Mouse (Mus musculus): ENCODE measurements at regions not wholly inside any gene's neighbourhood (a gene's known extent, or its start where the extent isn't known, plus 50 kb on each side); places are given as distances from the start of the nearest gene placed in this dataset.

DNA sequence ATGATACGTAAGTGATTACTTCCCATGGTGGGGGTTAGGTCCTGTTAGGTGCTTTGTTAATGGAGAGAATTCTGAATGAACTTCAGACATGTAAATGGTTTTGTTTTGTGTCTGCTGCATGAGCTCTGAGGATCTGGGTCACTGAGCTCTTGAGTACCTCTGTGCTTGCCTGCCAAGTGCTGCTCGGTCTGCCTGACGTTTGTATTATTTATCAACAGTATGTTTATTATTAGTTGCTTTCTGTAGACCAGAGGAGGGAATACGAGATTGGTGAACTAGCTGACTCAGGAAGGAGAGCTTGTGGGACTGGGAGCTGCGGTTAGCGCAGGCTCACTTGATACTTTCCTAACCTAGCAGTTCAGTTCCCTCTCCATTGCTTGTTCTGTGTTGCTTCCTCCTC is 76.5 kb upstream of the Serp2 start:
- H3K9me3 ChIP-seq (replicated peaks; ENCODE audit: control insufficient read depth, low read length, poor library complexity, severe bottlenecking), result no peaks in the 10 kb centered on the region
- no peak overlapping the region for H3K4me3 ChIP-seq (ENCODE audit: low read depth, low read length)
- WGBS, result 68% methylated on average over 6 of the region's 6 CpGs
- H3K36me3 ChIP-seq (ENCODE audit: control insufficient read depth, insufficient read depth, low read length), result no peaks in the 10 kb centered on the region
- no peaks in the 10 kb centered on the region for H3K27me3 ChIP-seq (ENCODE audit: control insufficient read depth, insufficient read depth, low read depth, low read length)
- H3K9ac ChIP-seq (ENCODE audit: low read depth, low read length), result no peak overlapping the region
- H3K4me1 ChIP-seq (ENCODE audit: control insufficient read depth, insufficient read depth, low read length), result no peaks in the 10 kb centered on the region
- H3K27ac ChIP-seq (ENCODE audit: low read length), result no peak overlapping the region
- H3K4me2 ChIP-seq (ENCODE audit: low read length), result no peak overlapping the region
- ATAC-seq, result no peak

- Histone ChIP-seq H3K4me3 (ENCODE audit: low read depth, low read length) (no peak overlapping the region), H3K27ac (ENCODE audit: low read length) (no peak overlapping the region), H3K36me3 (ENCODE audit: control insufficient read depth, insufficient read depth, low read length) (no peaks in the 10 kb centered on the region), H3K4me2 (ENCODE audit: low read length) (no peak overlapping the region), H3K9me3 (replicated peaks; ENCODE audit: control insufficient read depth, low read length, poor library complexity, severe bottlenecking) (no peaks in the 10 kb centered on the region), H3K9ac (ENCODE audit: low read depth, low read length) (no peak overlapping the region), H3K27me3 (ENCODE audit: control insufficient read depth, insufficient read depth, low read depth, low read length) (no peaks in the 10 kb centered on the region), H3K4me1 (ENCODE audit: control insufficient read depth, insufficient read depth, low read length) (no peaks in the 10 kb centered on the region)
- 69% methylated on average over 6 of the region's 6 CpGs for WGBS
- no peak for ATAC-seq
These were observed 76.1 kb upstream of the Serp2 start for GRCm38 (mm10) chr14:76632763-76633162.

DNA sequence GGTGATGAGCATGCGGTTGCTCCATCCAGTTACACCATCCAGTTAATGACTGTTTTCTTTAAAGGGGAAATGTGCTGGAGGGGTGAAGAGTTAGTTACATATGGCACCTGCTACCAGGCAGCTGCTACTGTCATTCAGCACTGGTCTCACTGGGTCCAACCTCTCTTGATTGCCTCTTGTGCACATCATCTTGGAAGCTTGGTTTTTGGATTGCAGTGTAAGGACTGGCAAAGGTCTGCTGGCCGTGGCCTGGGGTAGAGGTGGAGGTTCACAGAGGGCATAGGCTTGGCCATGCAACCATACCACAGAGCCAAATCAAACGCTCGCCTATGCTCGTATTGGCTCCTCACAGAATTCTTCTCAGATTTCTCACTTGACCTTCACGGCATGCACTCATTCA is 75.1 kb upstream of the Serp2 start:
- H3K4me2 ChIP-seq (ENCODE audit: low read length), result no peak overlapping the region
- H3K9me3 ChIP-seq (replicated peaks; ENCODE audit: control insufficient read depth, low read length, poor library complexity, severe bottlenecking), result no peaks in the 10 kb centered on the region
- ATAC-seq, result no peak
- no peak overlapping the region for H3K27ac ChIP-seq (ENCODE audit: low read length)
- H3K27me3 ChIP-seq (ENCODE audit: control insufficient read depth, insufficient read depth, low read depth, low read length), result no peaks in the 10 kb centered on the region
- no peaks in the 10 kb centered on the region for H3K36me3 ChIP-seq (ENCODE audit: control insufficient read depth, insufficient read depth, low read length)
- H3K4me3 ChIP-seq (ENCODE audit: low read depth, low read length), result no peak overlapping the region
- H3K4me1 ChIP-seq (ENCODE audit: control insufficient read depth, insufficient read depth, low read length), result no peaks in the 10 kb centered on the region
- WGBS, result 74% methylated on average over 6 of the region's 6 CpGs
- no peak overlapping the region for H3K9ac ChIP-seq (ENCODE audit: low read depth, low read length)

DNA sequence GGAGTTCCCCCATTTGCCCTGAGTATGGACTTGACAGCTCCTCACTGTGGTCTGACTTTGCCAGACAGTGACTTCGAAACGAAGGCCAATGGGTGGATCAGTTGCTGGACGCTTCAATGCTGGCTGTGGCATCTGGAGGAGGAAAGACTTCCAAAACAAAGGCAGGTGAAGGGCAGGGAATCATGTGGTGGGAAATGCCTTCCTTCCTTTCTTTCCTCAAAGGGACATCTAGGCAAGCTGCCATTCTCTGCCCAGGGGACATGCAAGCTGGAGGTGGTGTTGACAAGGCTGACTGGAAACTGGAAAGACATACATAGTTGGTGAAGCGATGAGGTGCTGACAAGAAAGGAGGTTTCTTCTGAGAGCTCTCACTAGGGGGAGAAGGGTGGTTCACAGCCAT is 74.5 kb upstream of the Serp2 start:
- ATAC-seq, result no peak
- H3K27me3 ChIP-seq (ENCODE audit: control insufficient read depth, insufficient read depth, low read depth, low read length), result no peaks in the 10 kb centered on the region
- H3K9ac ChIP-seq (ENCODE audit: low read depth, low read length), result no peak overlapping the region
- H3K27ac ChIP-seq (ENCODE audit: low read length), result no peak overlapping the region
- peaks cover 3% of the 10 kb centered on the region for H3K4me1 ChIP-seq (ENCODE audit: control insufficient read depth, insufficient read depth, low read length)
- H3K9me3 ChIP-seq (replicated peaks; ENCODE audit: control insufficient read depth, low read length, poor library complexity, severe bottlenecking), result no peaks in the 10 kb centered on the region
- no peak overlapping the region for H3K4me3 ChIP-seq (ENCODE audit: low read depth, low read length)
- H3K4me2 ChIP-seq (ENCODE audit: low read length), result no peak overlapping the region
- WGBS, result 84% methylated on average over 4 of the region's 4 CpGs
- no peaks in the 10 kb centered on the region for H3K36me3 ChIP-seq (ENCODE audit: control insufficient read depth, insufficient read depth, low read length)

DNA sequence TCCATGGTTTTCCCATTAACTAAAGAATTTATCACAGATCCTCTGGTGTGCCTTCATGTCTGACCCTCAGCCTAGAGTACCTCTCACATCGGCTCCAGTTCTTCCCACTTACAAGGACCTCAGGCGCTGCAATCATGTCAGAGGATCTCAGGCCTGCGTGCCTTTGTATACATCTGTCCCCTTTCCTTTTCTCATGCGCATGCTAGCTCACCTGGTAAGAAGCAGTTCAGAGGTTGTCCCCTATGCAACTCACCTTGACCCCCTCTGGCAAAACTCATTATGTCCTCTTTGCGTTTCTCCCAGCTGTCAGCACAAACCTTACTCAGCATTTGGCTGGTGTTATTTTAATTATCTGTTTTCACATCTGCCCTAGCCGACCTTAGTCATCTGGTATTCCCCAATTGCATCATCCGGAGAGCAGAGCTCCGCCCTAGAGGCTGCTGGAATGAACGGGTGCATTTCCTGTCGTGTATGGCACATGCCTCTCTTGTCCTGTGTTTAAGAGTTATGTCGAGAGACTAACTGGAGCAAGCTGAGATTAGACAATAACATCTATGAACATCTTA is 73.3 kb upstream of the Serp2 start:
- 87% methylated on average over 11 of the region's 11 CpGs for WGBS
- H3K36me3 ChIP-seq (ENCODE audit: control insufficient read depth, insufficient read depth, low read length), result no peaks in the 10 kb centered on the region
- no peak overlapping the region for H3K4me2 ChIP-seq (ENCODE audit: low read length)
- no peaks in the 10 kb centered on the region for H3K27me3 ChIP-seq (ENCODE audit: control insufficient read depth, insufficient read depth, low read depth, low read length)
- H3K9ac ChIP-seq (ENCODE audit: low read depth, low read length), result no peak overlapping the region
- H3K27ac ChIP-seq (ENCODE audit: low read length), result no peak overlapping the region
- H3K4me1 ChIP-seq (ENCODE audit: control insufficient read depth, insufficient read depth, low read length), result peaks cover 14% of the 10 kb centered on the region
- H3K9me3 ChIP-seq (replicated peaks; ENCODE audit: control insufficient read depth, low read length, poor library complexity, severe bottlenecking), result no peaks in the 10 kb centered on the region
- H3K4me3 ChIP-seq (ENCODE audit: low read depth, low read length), result no peak overlapping the region
- ATAC-seq, result no peak

- no peak for ATAC-seq
- 74% methylated on average over 10 of the region's 10 CpGs for WGBS
- Histone ChIP-seq H3K4me1 (ENCODE audit: control insufficient read depth, insufficient read depth, low read length) (peaks cover 19% of the 10 kb centered on the region), H3K4me3 (ENCODE audit: low read depth, low read length) (no peak overlapping the region), H3K9ac (ENCODE audit: low read depth, low read length) (no peak overlapping the region), H3K27ac (ENCODE audit: low read length) (no peak overlapping the region), H3K9me3 (replicated peaks; ENCODE audit: control insufficient read depth, low read length, poor library complexity, severe bottlenecking) (no peaks in the 10 kb centered on the region), H3K27me3 (ENCODE audit: control insufficient read depth, insufficient read depth, low read depth, low read length) (no peaks in the 10 kb centered on the region), H3K4me2 (ENCODE audit: low read length) (no peak overlapping the region), H3K36me3 (ENCODE audit: control insufficient read depth, insufficient read depth, low read length) (no peaks in the 10 kb centered on the region)
These were observed 71.6 kb upstream of the Serp2 start for GRCm38 (mm10) chr14:76628182-76628892.

- Histone ChIP-seq H3K27me3 (ENCODE audit: control insufficient read depth, insufficient read depth, low read depth, low read length) (no peaks in the 10 kb centered on the region), H3K4me2 (ENCODE audit: low read length) (no peak overlapping the region), H3K9ac (ENCODE audit: low read depth, low read length) (no peak overlapping the region), H3K27ac (ENCODE audit: low read length) (peak overlapping the region; percentile 65), H3K36me3 (ENCODE audit: control insufficient read depth, insufficient read depth, low read length) (no peaks in the 10 kb centered on the region), H3K4me3 (ENCODE audit: low read depth, low read length) (no peak overlapping the region), H3K4me1 (ENCODE audit: control insufficient read depth, insufficient read depth, low read length) (peaks cover 30% of the 10 kb centered on the region), H3K9me3 (replicated peaks; ENCODE audit: control insufficient read depth, low read length, poor library complexity, severe bottlenecking) (no peaks in the 10 kb centered on the region)
- ATAC-seq, result peak; percentile 27
- WGBS, result 41% methylated on average over 10 of the region's 10 CpGs
These were observed 69.1 kb upstream of the Serp2 start for GRCm38 (mm10) chr14:76625589-76626368.

DNA sequence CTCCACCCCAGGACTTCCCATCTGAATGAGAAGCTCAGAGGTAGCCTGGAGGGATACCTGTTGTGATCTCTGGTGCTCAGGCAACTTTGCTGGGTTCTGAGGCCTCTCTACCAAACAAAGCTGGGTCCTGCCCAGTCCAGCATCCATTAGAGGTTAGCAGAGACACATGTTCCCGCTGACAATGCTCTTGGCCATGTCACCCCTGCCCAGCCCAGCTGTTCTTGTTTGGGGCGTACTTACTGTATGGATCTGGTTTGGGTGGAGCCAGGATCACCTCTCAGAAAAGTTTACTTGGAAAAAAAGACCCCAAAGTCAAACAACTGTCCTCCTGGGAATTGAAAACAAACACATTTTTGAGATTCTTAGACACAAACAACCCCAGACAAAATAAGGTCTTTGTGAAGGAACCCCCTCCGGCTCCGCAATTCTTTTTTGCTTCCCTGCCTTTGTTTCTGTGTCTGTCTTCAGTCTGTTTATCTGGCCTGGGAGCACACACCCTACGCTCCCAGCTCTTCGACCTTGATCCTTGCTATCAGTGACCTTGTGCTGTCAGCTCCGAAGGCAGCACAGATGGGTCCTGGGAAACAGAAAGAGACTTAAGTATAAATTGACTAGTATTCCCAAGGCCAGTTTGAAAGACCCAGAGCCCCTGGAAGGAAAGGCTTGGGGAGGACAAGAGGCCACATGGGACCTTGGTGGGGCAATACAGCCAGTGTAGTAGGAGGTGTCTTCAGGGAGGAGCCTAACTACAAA is 68.1 kb upstream of the Serp2 start:
- no peaks in the 10 kb centered on the region for H3K36me3 ChIP-seq (ENCODE audit: control insufficient read depth, insufficient read depth, low read length)
- H3K4me3 ChIP-seq (ENCODE audit: low read depth, low read length), result no peak overlapping the region
- H3K9me3 ChIP-seq (replicated peaks; ENCODE audit: control insufficient read depth, low read length, poor library complexity, severe bottlenecking), result no peaks in the 10 kb centered on the region
- WGBS, result 65% methylated on average over 7 of the region's 7 CpGs
- H3K4me2 ChIP-seq (ENCODE audit: low read length), result no peak overlapping the region
- peaks cover 30% of the 10 kb centered on the region for H3K4me1 ChIP-seq (ENCODE audit: control insufficient read depth, insufficient read depth, low read length)
- ATAC-seq, result no peak
- H3K27ac ChIP-seq (ENCODE audit: low read length), result no peak overlapping the region
- no peaks in the 10 kb centered on the region for H3K27me3 ChIP-seq (ENCODE audit: control insufficient read depth, insufficient read depth, low read depth, low read length)
- no peak overlapping the region for H3K9ac ChIP-seq (ENCODE audit: low read depth, low read length)
